Mouse (Mus musculus): ENCODE measurements around the gene Mei4. TPM values are rescaled to one million over a fixed set of nuclear protein-coding genes. Genes with fewer than 3 reads are reported as not detected.

The Mei4 gene
- not detected for total RNA-seq (2021)
- long read RNA-seq, experiment 1: 0 reads
- long read RNA-seq, experiment 2: 0 reads

GRCm38 (mm10) chr9:81863181-81863887, at the start of gene Mei4:
TSS of gene Mei4 (plus strand) at chr9:81863670.
- intact Hi-C loops (cut with DNase I): no loop called here
- peak in 1 of 2 experiments; percentile 16 for DNase-seq

GRCm38 (mm10) chr9:81819715-81820373, 43.6 kb upstream of the Mei4 start:
- no peak for DNase-seq
- intact Hi-C loops (cut with DNase I): no loop called here

GRCm38 (mm10) chr9:81827560-81827959, 35.9 kb upstream of the Mei4 start:
- DNase-seq: no peak
- intact Hi-C loops (cut with DNase I): no loop called here

- intact Hi-C loops (cut with DNase I): no loop called here
These were observed 29.4 kb upstream of the Mei4 start for GRCm38 (mm10) chr9:81834056-81834455.

GRCm38 (mm10) chr9:81858861-81859260, 4.6 kb upstream of the Mei4 start:
- no peak for DNase-seq
- intact Hi-C loops (cut with DNase I): no loop called here

More at GRCm38 (mm10) chr9:81834056-81834455, 29.4 kb upstream of the Mei4 start:
- no peak for DNase-seq

- no peak for DNase-seq
- intact Hi-C loops (cut with DNase I): no loop called here
These were observed 391 bp downstream of the Mei4 start for GRCm38 (mm10) chr9:81863888-81864234.

- no peak for DNase-seq
- intact Hi-C loops (cut with DNase I): no loop called here
These were observed 2.6 kb downstream of the Mei4 start for GRCm38 (mm10) chr9:81866032-81866431.

GRCm38 (mm10) chr9:81921456-81921855, 58.0 kb downstream of the Mei4 start:
- intact Hi-C loops (cut with DNase I): no loop called here

GRCm38 (mm10) chr9:81924744-81925143, 61.3 kb downstream of the Mei4 start:
- intact Hi-C loops (cut with DNase I): no loop called here
- DNase-seq: no peak

More at GRCm38 (mm10) chr9:81921456-81921855, 58.0 kb downstream of the Mei4 start:
- no peak for DNase-seq

- intact Hi-C loops (cut with DNase I): no loop called here
- no peak for DNase-seq
These were observed 77.1 kb downstream of the Mei4 start for GRCm38 (mm10) chr9:81940533-81940932.

GRCm38 (mm10) chr9:81945624-81946023, 82.2 kb downstream of the Mei4 start:
- intact Hi-C loops (cut with DNase I): no loop called here
- DNase-seq: no peak

GRCm38 (mm10) chr9:81956858-81957257, 93.4 kb downstream of the Mei4 start:
- intact Hi-C loops (cut with DNase I): no loop called here

GRCm38 (mm10) chr9:81957842-81958241, 94.4 kb downstream of the Mei4 start:
- DNase-seq: no peak
- intact Hi-C loops (cut with DNase I): no loop called here

More at GRCm38 (mm10) chr9:81956858-81957257, 93.4 kb downstream of the Mei4 start:
- DNase-seq: no peak

GRCm38 (mm10) chr9:81966765-81967164, 103.3 kb downstream of the Mei4 start:
- intact Hi-C loops (cut with DNase I): no loop called here
- DNase-seq: no peak

- intact Hi-C loops (cut with DNase I): no loop called here
- no peak for DNase-seq
These were observed 105.5 kb downstream of the Mei4 start for GRCm38 (mm10) chr9:81968935-81969334.

GRCm38 (mm10) chr9:81982461-81982860, 119.0 kb downstream of the Mei4 start:
- intact Hi-C loops (cut with DNase I): no loop called here
- no peak for DNase-seq

- intact Hi-C loops (cut with DNase I): no loop called here
These were observed 149.5 kb downstream of the Mei4 start for GRCm38 (mm10) chr9:82012991-82013390.

GRCm38 (mm10) chr9:82042515-82043056, 179.1 kb downstream of the Mei4 start:
- intact Hi-C loops (cut with DNase I): no loop called here

More at GRCm38 (mm10) chr9:82012991-82013390, 149.5 kb downstream of the Mei4 start:
- no peak for DNase-seq

GRCm38 (mm10) chr9:82044517-82044916, 181.0 kb downstream of the Mei4 start:
- intact Hi-C loops (cut with DNase I): no loop called here
- no peak for DNase-seq

More at GRCm38 (mm10) chr9:82042515-82043056, 179.1 kb downstream of the Mei4 start:
- DNase-seq: no peak

- no peak for DNase-seq
- intact Hi-C loops (cut with DNase I): no loop called here
These were observed 210.4 kb downstream of the Mei4 start for GRCm38 (mm10) chr9:82073832-82074231.

- DNase-seq: no peak
- intact Hi-C loops (cut with DNase I): no loop called here
These were observed 211.8 kb downstream of the Mei4 start for GRCm38 (mm10) chr9:82075270-82075669.

- DNase-seq: no peak
- intact Hi-C loops (cut with DNase I): no loop called here
These were observed 232.9 kb downstream of the Mei4 start for GRCm38 (mm10) chr9:82096409-82096808.

Data from gastrocnemius, postnatal 36 days (tissue).